Mouse (Mus musculus): ENCODE data around the gene Hist2h3c1. TPM values are rescaled to one million over a fixed set of nuclear protein-coding genes. Genes with fewer than 3 reads are reported as not detected.

The Hist2h3c1 gene
- total and polyA plus RNA-seq, 2 experiments from 2014 or later = 0.32 TPM; not detected in 1

DNA sequence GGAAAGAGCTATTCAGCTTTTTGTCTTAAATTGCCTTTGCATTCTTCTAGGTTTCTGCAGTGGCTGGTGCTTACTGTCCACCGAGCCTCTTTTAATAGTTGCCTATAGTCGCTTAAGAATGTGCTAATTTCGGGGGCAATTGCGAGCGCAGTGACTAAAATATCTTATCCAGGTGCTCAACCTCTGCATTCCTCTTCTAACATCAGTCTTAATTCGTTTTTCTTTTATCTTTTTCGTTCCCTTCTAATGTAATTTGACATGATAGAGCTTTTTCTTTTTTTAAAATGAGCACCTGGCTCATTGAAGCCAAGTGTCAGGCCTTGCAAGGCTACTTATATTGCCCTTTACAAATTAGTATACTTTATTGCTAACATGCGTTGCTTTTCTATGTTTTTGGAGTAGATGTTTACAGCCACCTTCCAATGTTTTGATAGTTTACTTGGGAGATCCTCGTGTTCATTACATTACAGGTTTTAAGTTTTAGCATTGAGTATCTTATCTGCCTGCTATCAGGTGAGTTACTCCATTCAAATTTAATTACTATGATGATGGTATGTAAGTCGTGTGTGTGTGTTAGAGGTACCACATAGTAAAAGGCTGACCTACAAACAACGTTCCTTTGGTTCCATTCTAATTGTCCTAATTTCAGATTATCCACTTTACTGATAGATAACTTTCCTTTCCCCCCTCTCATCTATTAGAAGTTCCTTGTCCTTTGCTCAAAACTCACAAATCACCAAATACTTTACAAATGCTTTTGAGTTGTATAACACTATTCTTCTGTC is 1.1 kb downstream of the Hist2h3c1 start:
- WGBS = 7% methylated on average over 11 of the region's 11 CpGs
- no peak for ATAC-seq (ENCODE audit: low FRiP score)
- H3K9me3 ChIP-seq (ENCODE audit: low read length) = no peaks in the 10 kb centered on the region
- H3K4me3 ChIP-seq (ENCODE audit: low read depth, low read length) = peak overlapping the region; percentile 25; the same call in 1 of the 2 replicates
- H3K4me1 ChIP-seq (ENCODE audit: insufficient read depth, low read length) = 0 out of 2 replicates have a peak, but pooled peaks cover 7% of the 10 kb centered on the region
- H3K9ac ChIP-seq (replicated peaks; ENCODE audit: low read length, poor library complexity, severe bottlenecking) = no peak overlapping the region
- peak overlapping the region; percentile 38 for H3K4me2 ChIP-seq (ENCODE audit: low read depth, low read length, poor library complexity, severe bottlenecking)
- no peak for TF ChIP-seq CTCF (IDR thresholded peaks at IDR 0.05)
- no peaks in the 10 kb centered on the region for H3K36me3 ChIP-seq (ENCODE audit: insufficient read depth, low read length)
- no peak for DNase-seq (ENCODE audit: low spot score)
- no peak overlapping the region for H3K27ac ChIP-seq (ENCODE audit: low read depth, low read length)
- no peaks in the 10 kb centered on the region for H3K27me3 ChIP-seq (ENCODE audit: insufficient read depth, low read length)

DNA sequence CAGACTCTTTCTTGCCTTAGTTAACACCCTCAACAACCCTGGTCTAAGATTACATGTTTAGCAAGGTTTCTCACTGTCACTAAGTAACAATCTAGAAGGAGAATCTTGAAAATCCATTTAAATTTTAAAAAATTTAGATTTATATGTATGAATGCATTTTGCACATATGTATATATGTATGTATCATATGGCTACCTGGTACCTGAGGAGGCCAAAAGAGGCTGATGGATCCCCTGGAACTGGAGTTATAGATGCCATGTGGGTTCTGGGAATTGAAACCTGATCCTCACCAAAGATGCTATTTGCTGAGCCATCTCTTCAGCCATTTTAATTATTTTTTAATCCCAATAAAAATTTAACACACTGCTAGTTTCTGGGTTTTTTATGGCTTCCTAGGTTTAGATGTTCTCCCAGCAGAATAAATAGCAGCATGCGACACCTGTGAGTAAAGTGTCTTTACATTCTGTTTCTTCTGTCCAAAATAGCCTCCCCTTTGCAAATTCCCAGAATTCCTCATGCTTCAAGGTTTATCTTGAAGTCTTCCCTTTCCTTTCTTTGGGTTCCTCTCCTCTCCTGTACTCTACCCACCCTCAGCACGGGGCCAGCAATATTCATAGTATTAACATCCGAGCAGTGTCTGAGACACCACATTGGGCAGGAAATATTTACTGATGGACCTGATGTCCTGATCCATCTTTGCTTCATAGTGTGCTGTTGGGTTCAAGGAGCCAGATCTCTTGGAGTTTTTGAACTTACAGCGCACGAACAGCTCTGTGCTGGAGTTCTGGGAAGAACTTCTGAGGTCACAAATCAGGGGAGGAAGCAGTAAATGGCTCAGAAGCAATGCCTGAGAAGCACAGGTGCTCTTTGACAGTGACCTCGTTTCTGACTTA is 1.9 kb downstream of the Hist2h3c1 start:
- Histone ChIP-seq H3K4me2 (ENCODE audit: low read depth, low read length, poor library complexity, severe bottlenecking) (no peak overlapping the region), H3K27ac (ENCODE audit: low read depth, low read length) (no peak overlapping the region), H3K4me3 (ENCODE audit: low read depth, low read length) (no peak overlapping the region), H3K9me3 (ENCODE audit: low read length) (no peaks in the 10 kb centered on the region), H3K27me3 (ENCODE audit: insufficient read depth, low read length) (no peaks in the 10 kb centered on the region), H3K4me1 (ENCODE audit: insufficient read depth, low read length) (0 out of 2 replicates have a peak, but pooled peaks cover 7% of the 10 kb centered on the region), H3K9ac (replicated peaks; ENCODE audit: low read length, poor library complexity, severe bottlenecking) (no peak overlapping the region), H3K36me3 (ENCODE audit: insufficient read depth, low read length) (no peaks in the 10 kb centered on the region)
- no peak for TF ChIP-seq CTCF (IDR thresholded peaks at IDR 0.05)
- WGBS = 58% methylated on average over 6 of the region's 6 CpGs
- DNase-seq (ENCODE audit: low spot score) = no peak
- ATAC-seq (ENCODE audit: low FRiP score) = no peak

DNA sequence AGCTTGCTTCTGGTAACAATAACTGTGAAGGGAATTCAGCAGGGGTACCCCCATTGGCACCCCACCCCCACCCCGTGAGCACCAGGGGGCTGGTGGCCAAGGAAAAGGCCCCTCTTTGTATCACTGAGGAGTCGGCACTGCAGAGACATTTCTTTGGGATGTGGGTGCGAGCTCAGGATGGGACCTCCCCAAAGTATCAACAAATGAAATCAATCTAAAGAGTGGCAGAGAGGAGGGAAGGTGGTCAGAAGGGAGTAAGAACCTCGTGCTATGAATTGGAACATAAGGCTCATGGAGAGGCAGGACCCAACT is 2.5 kb downstream of the Hist2h3c1 start:
- Histone ChIP-seq H3K36me3 (ENCODE audit: insufficient read depth, low read length) (no peaks in the 10 kb centered on the region), H3K9me3 (ENCODE audit: low read length) (no peaks in the 10 kb centered on the region), H3K4me2 (ENCODE audit: low read depth, low read length, poor library complexity, severe bottlenecking) (no peak overlapping the region), H3K4me3 (ENCODE audit: low read depth, low read length) (no peak overlapping the region), H3K9ac (replicated peaks; ENCODE audit: low read length, poor library complexity, severe bottlenecking) (no peak overlapping the region), H3K27ac (ENCODE audit: low read depth, low read length) (no peak overlapping the region), H3K4me1 (ENCODE audit: insufficient read depth, low read length) (0 out of 2 replicates have a peak, but pooled peaks cover 5% of the 10 kb centered on the region), H3K27me3 (ENCODE audit: insufficient read depth, low read length) (no peaks in the 10 kb centered on the region)
- WGBS = 56% methylated on average over 4 of the region's 4 CpGs
- DNase-seq (ENCODE audit: low spot score) (no peak), ATAC-seq (ENCODE audit: low FRiP score) (no peak)
- no peak for TF ChIP-seq CTCF (IDR thresholded peaks at IDR 0.05)

DNA sequence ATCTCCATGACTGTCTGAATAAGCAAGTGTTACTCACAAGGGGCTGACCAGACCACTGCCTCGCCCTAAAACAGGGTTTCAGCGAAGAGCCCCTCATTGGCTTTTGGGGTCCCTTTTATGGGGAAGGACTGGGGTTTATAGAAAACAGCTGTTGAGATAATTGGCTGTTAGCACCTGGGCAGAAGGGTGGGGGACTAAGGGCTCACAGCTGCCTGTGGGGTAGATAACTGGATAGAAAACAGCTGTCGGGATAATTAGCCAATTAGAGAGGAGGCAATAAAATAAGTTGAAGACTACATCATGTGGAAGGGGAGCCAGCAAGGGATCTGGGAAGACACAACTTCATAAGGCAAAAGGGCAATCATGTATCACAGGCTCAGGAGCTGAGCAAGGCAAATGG is 4.4 kb downstream of the Hist2h3c1 start:
- H3K4me1 ChIP-seq (ENCODE audit: insufficient read depth, low read length) = no peaks in the 10 kb centered on the region
- 88% methylated on average over 3 of the region's 3 CpGs for WGBS
- ATAC-seq (ENCODE audit: low FRiP score) = no peak
- no peak overlapping the region for H3K4me2 ChIP-seq (ENCODE audit: low read depth, low read length, poor library complexity, severe bottlenecking)
- no peak overlapping the region for H3K27ac ChIP-seq (ENCODE audit: low read depth, low read length)
- no peak overlapping the region for H3K4me3 ChIP-seq (ENCODE audit: low read depth, low read length)
- no peaks in the 10 kb centered on the region for H3K9me3 ChIP-seq (ENCODE audit: low read length)
- no peak overlapping the region for H3K9ac ChIP-seq (replicated peaks; ENCODE audit: low read length, poor library complexity, severe bottlenecking)
- TF ChIP-seq CTCF (IDR thresholded peaks at IDR 0.05) = no peak
- no peaks in the 10 kb centered on the region for H3K36me3 ChIP-seq (ENCODE audit: insufficient read depth, low read length)
- no peak for DNase-seq (ENCODE audit: low spot score)
- H3K27me3 ChIP-seq (ENCODE audit: insufficient read depth, low read length) = no peaks in the 10 kb centered on the region

DNA sequence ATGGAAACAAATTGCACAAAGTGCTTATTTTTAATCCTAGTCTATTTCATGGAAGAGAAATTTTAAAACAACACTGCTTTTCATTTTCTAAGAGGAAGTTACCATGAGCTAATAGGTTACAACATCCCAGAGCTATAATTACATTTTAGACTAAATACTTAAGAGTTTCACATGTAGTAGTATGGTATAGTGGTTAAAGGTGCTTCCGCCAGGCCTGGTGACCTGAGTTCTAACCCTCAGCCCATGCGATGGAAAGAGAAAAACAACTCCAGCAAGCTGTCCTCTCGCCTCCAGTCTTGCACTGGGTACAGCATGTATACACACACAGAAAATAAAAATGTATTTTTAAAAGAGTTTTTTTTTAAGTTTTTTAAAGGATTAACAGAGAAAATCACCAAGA is 5.3 kb downstream of the Hist2h3c1 start:
- H3K27me3 ChIP-seq (ENCODE audit: insufficient read depth, low read length) = no peaks in the 10 kb centered on the region
- WGBS = 92% methylated on average over 3 of the region's 3 CpGs
- TF ChIP-seq CTCF (IDR thresholded peaks at IDR 0.05) = no peak

More for the DNA sequence above, 5.3 kb downstream of the Hist2h3c1 start:
- H3K4me2 ChIP-seq (ENCODE audit: low read depth, low read length, poor library complexity, severe bottlenecking) = no peak overlapping the region
- no peak overlapping the region for H3K4me3 ChIP-seq (ENCODE audit: low read depth, low read length)
- no peaks in the 10 kb centered on the region for H3K36me3 ChIP-seq (ENCODE audit: insufficient read depth, low read length)
- no peak for DNase-seq (ENCODE audit: low spot score)
- no peak overlapping the region for H3K27ac ChIP-seq (ENCODE audit: low read depth, low read length)
- H3K9ac ChIP-seq (replicated peaks; ENCODE audit: low read length, poor library complexity, severe bottlenecking) = no peak overlapping the region
- H3K4me1 ChIP-seq (ENCODE audit: insufficient read depth, low read length) = no peaks in the 10 kb centered on the region
- no peak for ATAC-seq (ENCODE audit: low FRiP score)
- H3K9me3 ChIP-seq (ENCODE audit: low read length) = no peaks in the 10 kb centered on the region

Measured in midbrain, postnatal 0 days (tissue).